Mouse (Mus musculus): Measurements from ENCODE around the gene Necap2. TPM values are rescaled to one million over a fixed set of nuclear protein-coding genes. Genes with fewer than 3 reads are reported as not detected.

The Necap2 gene
- 97.5 and 102 TPM in 2 replicates for polyA plus RNA-seq (2015; fragmentation: Nextera tagmentation; extraction: Ambion mirVana)

- H3K36me3 ChIP-seq (ENCODE audit: control insufficient read depth, insufficient read depth, low read length), result no peaks in the 10 kb centered on the region
- peak within 1 kb of the TSS; percentile 95 for H3K4me3 ChIP-seq (replicated peaks; ENCODE audit: low read length)
- peaks cover 14% of the 10 kb centered on the region for H3K4me1 ChIP-seq (ENCODE audit: control insufficient read depth, insufficient read depth, low read length)
- under 1% methylated on average over 67 of the region's 67 CpGs for whole genome bisulfite sequencing
- peak; percentile 95 for ATAC-seq (ENCODE audit: insufficient read depth, low FRiP score)
- peak within 1 kb of the TSS; percentile 91 for H3K9ac ChIP-seq (ENCODE audit: low read length)
- no peaks in the 10 kb centered on the region for H3K27me3 ChIP-seq (ENCODE audit: control insufficient read depth, insufficient read depth, low read length)
- H3K27ac ChIP-seq (ENCODE audit: low read length), result peak within 1 kb of the TSS; percentile 57; the same call in 1 of the 2 replicates
- no peaks in the 10 kb centered on the region for H3K9me3 ChIP-seq (replicated peaks; ENCODE audit: control insufficient read depth, low read length)
- peak within 1 kb of the TSS; percentile 92 for H3K4me2 ChIP-seq (ENCODE audit: low read depth, low read length)
Observed at GRCm38 (mm10) chr4:141077681-141078509, at the start of gene Necap2. Necap2 (minus strand) TSS chr4:141078357.

- Histone ChIP-seq H3K9ac (ENCODE audit: low read length) (no peak overlapping the region), H3K4me2 (ENCODE audit: low read depth, low read length) (no peak overlapping the region), H3K4me3 (replicated peaks; ENCODE audit: low read length) (no peak overlapping the region), H3K27me3 (ENCODE audit: control insufficient read depth, insufficient read depth, low read length) (no peaks in the 10 kb centered on the region), H3K27ac (ENCODE audit: low read length) (no peak overlapping the region), H3K9me3 (replicated peaks; ENCODE audit: control insufficient read depth, low read length) (no peaks in the 10 kb centered on the region), H3K36me3 (ENCODE audit: control insufficient read depth, insufficient read depth, low read length) (no peaks in the 10 kb centered on the region), H3K4me1 (ENCODE audit: control insufficient read depth, insufficient read depth, low read length) (peaks cover 16% of the 10 kb centered on the region; the same call in 1 of the 2 replicates)
- no peak for ATAC-seq (ENCODE audit: insufficient read depth, low FRiP score)
- WGBS, result 19% methylated on average over 1 of the region's 1 CpGs
Observed at GRCm38 (mm10) chr4:141123065-141123464, 44.9 kb upstream of the Necap2 start.

- ATAC-seq (ENCODE audit: insufficient read depth, low FRiP score), result no peak
- H3K27me3 ChIP-seq (ENCODE audit: control insufficient read depth, insufficient read depth, low read length), result no peaks in the 10 kb centered on the region
- H3K4me3 ChIP-seq (replicated peaks; ENCODE audit: low read length), result no peak overlapping the region
- H3K36me3 ChIP-seq (ENCODE audit: control insufficient read depth, insufficient read depth, low read length), result no peaks in the 10 kb centered on the region
- H3K4me1 ChIP-seq (ENCODE audit: control insufficient read depth, insufficient read depth, low read length), result peaks cover 16% of the 10 kb centered on the region; the same call in 1 of the 2 replicates
- H3K9ac ChIP-seq (ENCODE audit: low read length), result no peak overlapping the region
- H3K27ac ChIP-seq (ENCODE audit: low read length), result no peak overlapping the region
- 76% methylated on average over 7 of the region's 7 CpGs for whole genome bisulfite sequencing
- H3K4me2 ChIP-seq (ENCODE audit: low read depth, low read length), result no peak overlapping the region
- H3K9me3 ChIP-seq (replicated peaks; ENCODE audit: control insufficient read depth, low read length), result no peaks in the 10 kb centered on the region
Observed at GRCm38 (mm10) chr4:141122663-141123062, 44.5 kb upstream of the Necap2 start.

GRCm38 (mm10) chr4:141120700-141121099 is 42.5 kb upstream of the Necap2 start:
- no peaks in the 10 kb centered on the region for H3K9me3 ChIP-seq (replicated peaks; ENCODE audit: control insufficient read depth, low read length)
- H3K4me3 ChIP-seq (replicated peaks; ENCODE audit: low read length), result no peak overlapping the region
- no peak for ATAC-seq (ENCODE audit: insufficient read depth, low FRiP score)
- H3K27ac ChIP-seq (ENCODE audit: low read length), result no peak overlapping the region
- H3K4me1 ChIP-seq (ENCODE audit: control insufficient read depth, insufficient read depth, low read length), result peaks cover 16% of the 10 kb centered on the region; the same call in 1 of the 2 replicates
- no peak overlapping the region for H3K4me2 ChIP-seq (ENCODE audit: low read depth, low read length)
- 22% methylated on average over 11 of the region's 11 CpGs for WGBS
- no peak overlapping the region for H3K9ac ChIP-seq (ENCODE audit: low read length)
- peaks cover 5% of the 10 kb centered on the region; the same call in 1 of the 2 replicates for H3K36me3 ChIP-seq (ENCODE audit: control insufficient read depth, insufficient read depth, low read length)
- H3K27me3 ChIP-seq (ENCODE audit: control insufficient read depth, insufficient read depth, low read length), result no peaks in the 10 kb centered on the region

GRCm38 (mm10) chr4:141118691-141119090 is 40.5 kb upstream of the Necap2 start:
- peaks cover 9% of the 10 kb centered on the region; the same call in 1 of the 2 replicates for H3K36me3 ChIP-seq (ENCODE audit: control insufficient read depth, insufficient read depth, low read length)
- no peak for ATAC-seq (ENCODE audit: insufficient read depth, low FRiP score)
- no peak overlapping the region for H3K4me2 ChIP-seq (ENCODE audit: low read depth, low read length)
- no peaks in the 10 kb centered on the region for H3K27me3 ChIP-seq (ENCODE audit: control insufficient read depth, insufficient read depth, low read length)
- 66% methylated on average over 4 of the region's 4 CpGs for WGBS
- H3K4me1 ChIP-seq (ENCODE audit: control insufficient read depth, insufficient read depth, low read length), result peaks cover 18% of the 10 kb centered on the region; the same call in 1 of the 2 replicates
- H3K9ac ChIP-seq (ENCODE audit: low read length), result no peak overlapping the region
- no peak overlapping the region for H3K4me3 ChIP-seq (replicated peaks; ENCODE audit: low read length)
- H3K9me3 ChIP-seq (replicated peaks; ENCODE audit: control insufficient read depth, low read length), result no peaks in the 10 kb centered on the region
- no peak overlapping the region for H3K27ac ChIP-seq (ENCODE audit: low read length)

GRCm38 (mm10) chr4:141115398-141115797 is 37.2 kb upstream of the Necap2 start:
- Histone ChIP-seq H3K36me3 (ENCODE audit: control insufficient read depth, insufficient read depth, low read length) (peaks cover 23% of the 10 kb centered on the region), H3K9me3 (replicated peaks; ENCODE audit: control insufficient read depth, low read length) (peaks cover 3% of the 10 kb centered on the region; the same call in 1 of the 2 replicates), H3K4me2 (ENCODE audit: low read depth, low read length) (no peak overlapping the region), H3K27me3 (ENCODE audit: control insufficient read depth, insufficient read depth, low read length) (no peaks in the 10 kb centered on the region), H3K27ac (ENCODE audit: low read length) (no peak overlapping the region), H3K4me1 (ENCODE audit: control insufficient read depth, insufficient read depth, low read length) (peaks cover 9% of the 10 kb centered on the region; the same call in 1 of the 2 replicates), H3K9ac (ENCODE audit: low read length) (no peak overlapping the region), H3K4me3 (replicated peaks; ENCODE audit: low read length) (no peak overlapping the region)
- whole genome bisulfite sequencing, result 83% methylated on average over 8 of the region's 8 CpGs
- no peak for ATAC-seq (ENCODE audit: insufficient read depth, low FRiP score)

- Histone ChIP-seq H3K4me3 (replicated peaks; ENCODE audit: low read length) (no peak overlapping the region), H3K4me1 (ENCODE audit: control insufficient read depth, insufficient read depth, low read length) (peaks cover 9% of the 10 kb centered on the region; the same call in 1 of the 2 replicates), H3K9me3 (replicated peaks; ENCODE audit: control insufficient read depth, low read length) (peaks cover 6% of the 10 kb centered on the region; the same call in 1 of the 2 replicates), H3K4me2 (ENCODE audit: low read depth, low read length) (no peak overlapping the region), H3K27ac (ENCODE audit: low read length) (peak overlapping the region; percentile 47; the same call in 1 of the 2 replicates), H3K27me3 (ENCODE audit: control insufficient read depth, insufficient read depth, low read length) (no peaks in the 10 kb centered on the region), H3K36me3 (ENCODE audit: control insufficient read depth, insufficient read depth, low read length) (peaks cover 26% of the 10 kb centered on the region), H3K9ac (ENCODE audit: low read length) (no peak overlapping the region)
- no peak for ATAC-seq (ENCODE audit: insufficient read depth, low FRiP score)
- 76% methylated on average over 6 of the region's 6 CpGs for WGBS
Observed at GRCm38 (mm10) chr4:141114521-141114981, 36.4 kb upstream of the Necap2 start.

- Histone ChIP-seq H3K27ac (ENCODE audit: low read length) (peak overlapping the region; percentile 29; the same call in 1 of the 2 replicates), H3K4me1 (ENCODE audit: control insufficient read depth, insufficient read depth, low read length) (peaks cover 5% of the 10 kb centered on the region; the same call in 1 of the 2 replicates), H3K9me3 (replicated peaks; ENCODE audit: control insufficient read depth, low read length) (peaks cover 6% of the 10 kb centered on the region; the same call in 1 of the 2 replicates), H3K36me3 (ENCODE audit: control insufficient read depth, insufficient read depth, low read length) (peaks cover 26% of the 10 kb centered on the region), H3K9ac (ENCODE audit: low read length) (no peak overlapping the region), H3K4me3 (replicated peaks; ENCODE audit: low read length) (no peak overlapping the region), H3K4me2 (ENCODE audit: low read depth, low read length) (no peak overlapping the region), H3K27me3 (ENCODE audit: control insufficient read depth, insufficient read depth, low read length) (no peaks in the 10 kb centered on the region)
- ATAC-seq (ENCODE audit: insufficient read depth, low FRiP score), result peak; percentile 53
- 64% methylated on average over 7 of the region's 7 CpGs for WGBS
Observed at GRCm38 (mm10) chr4:141113831-141114230, 35.7 kb upstream of the Necap2 start.

- 27% methylated on average over 10 of the region's 10 CpGs for WGBS
- Histone ChIP-seq H3K4me2 (ENCODE audit: low read depth, low read length) (no peak overlapping the region), H3K36me3 (ENCODE audit: control insufficient read depth, insufficient read depth, low read length) (peaks cover 17% of the 10 kb centered on the region), H3K27ac (ENCODE audit: low read length) (no peak overlapping the region), H3K4me1 (ENCODE audit: control insufficient read depth, insufficient read depth, low read length) (no peaks in the 10 kb centered on the region), H3K4me3 (replicated peaks; ENCODE audit: low read length) (no peak overlapping the region), H3K27me3 (ENCODE audit: control insufficient read depth, insufficient read depth, low read length) (no peaks in the 10 kb centered on the region), H3K9me3 (replicated peaks; ENCODE audit: control insufficient read depth, low read length) (peaks cover 6% of the 10 kb centered on the region; the same call in 1 of the 2 replicates), H3K9ac (ENCODE audit: low read length) (no peak overlapping the region)
- no peak for ATAC-seq (ENCODE audit: insufficient read depth, low FRiP score)
Observed at GRCm38 (mm10) chr4:141108196-141108732, 30.1 kb upstream of the Necap2 start.
